Mouse (Mus musculus) urinary bladder, postnatal 10 days (tissue): Measurements from ENCODE around the gene Gstt1.
"Not testable (repeated sequence)": the region's sequence is repeated elsewhere in the genome, so short reads cannot be mapped to it uniquely, and the experiment has no call there.

Experiments used
- DNase-seq: peaks from one replicate; pipeline ENCODE4 v3.0.0; 2022; ENCODE audit warnings: low spot score

Gstt1 gene

GRCm38 (mm10) chr10:75798176-75798696 lies at the start of gene Gstt1:
TSS of gene Gstt1 (minus strand) at chr10:75798584.
- no peak for DNase-seq

GRCm38 (mm10) chr10:75845306-75845930 lies 47.0 kb upstream of the Gstt1 start:
- no peak for DNase-seq

DNA sequence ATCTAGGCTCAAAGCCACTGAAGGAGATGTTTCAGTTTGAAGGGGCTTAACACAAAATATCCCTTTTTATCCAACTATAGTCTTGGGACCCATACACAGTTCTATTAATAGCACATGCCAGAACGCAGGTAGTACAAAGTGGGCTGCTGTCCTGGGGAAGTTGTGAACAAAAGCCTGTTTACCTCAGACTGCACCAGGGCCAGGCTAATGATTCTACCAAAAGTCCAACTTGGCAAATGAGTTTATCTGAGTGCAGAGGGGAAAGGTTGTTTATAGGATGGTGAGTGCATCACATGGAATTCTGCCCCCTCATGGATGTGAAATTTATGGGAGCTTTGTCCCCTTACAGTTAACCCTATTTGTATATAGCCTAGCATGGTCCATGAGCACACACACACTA lies 46.4 kb upstream of the Gstt1 start:
- DNase-seq = no peak

- DNase-seq = not testable (repeated sequence)
Observed at GRCm38 (mm10) chr10:75843898-75844297, 45.5 kb upstream of the Gstt1 start.

GRCm38 (mm10) chr10:75839092-75839491 lies 40.7 kb upstream of the Gstt1 start:
- no peak for DNase-seq

DNA sequence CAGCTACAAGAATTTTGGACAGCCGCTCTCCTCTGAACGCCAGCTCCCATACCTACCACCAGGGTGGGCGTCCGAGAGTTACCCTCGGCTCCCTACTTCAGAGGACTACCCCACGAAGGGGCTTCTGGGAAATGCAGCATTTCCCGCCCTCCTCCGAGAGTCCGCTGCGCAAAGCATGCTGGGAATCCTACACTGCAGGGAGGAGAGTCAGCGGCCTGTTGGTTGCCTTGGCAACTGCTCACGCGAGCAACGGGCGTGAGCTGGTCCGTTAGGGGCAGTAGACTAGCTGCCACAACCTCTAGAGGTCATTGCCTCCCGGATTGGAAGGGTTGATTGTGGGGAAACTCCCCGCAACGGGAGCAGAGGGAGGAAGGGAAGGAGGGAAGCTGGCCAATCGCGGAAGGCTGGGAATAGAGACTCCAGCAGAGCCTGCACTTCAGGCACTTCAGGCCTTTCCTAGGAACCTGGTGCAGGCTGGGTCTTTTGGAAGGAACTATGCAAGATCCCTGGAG lies 38.9 kb upstream of the Gstt1 start, which contains the start of gene Gstt2:
Gene Gstt2, minus strand, starts transcription at position 177 of the 512 bp plus-strand sequence.
- peak; percentile 62 for DNase-seq

DNA sequence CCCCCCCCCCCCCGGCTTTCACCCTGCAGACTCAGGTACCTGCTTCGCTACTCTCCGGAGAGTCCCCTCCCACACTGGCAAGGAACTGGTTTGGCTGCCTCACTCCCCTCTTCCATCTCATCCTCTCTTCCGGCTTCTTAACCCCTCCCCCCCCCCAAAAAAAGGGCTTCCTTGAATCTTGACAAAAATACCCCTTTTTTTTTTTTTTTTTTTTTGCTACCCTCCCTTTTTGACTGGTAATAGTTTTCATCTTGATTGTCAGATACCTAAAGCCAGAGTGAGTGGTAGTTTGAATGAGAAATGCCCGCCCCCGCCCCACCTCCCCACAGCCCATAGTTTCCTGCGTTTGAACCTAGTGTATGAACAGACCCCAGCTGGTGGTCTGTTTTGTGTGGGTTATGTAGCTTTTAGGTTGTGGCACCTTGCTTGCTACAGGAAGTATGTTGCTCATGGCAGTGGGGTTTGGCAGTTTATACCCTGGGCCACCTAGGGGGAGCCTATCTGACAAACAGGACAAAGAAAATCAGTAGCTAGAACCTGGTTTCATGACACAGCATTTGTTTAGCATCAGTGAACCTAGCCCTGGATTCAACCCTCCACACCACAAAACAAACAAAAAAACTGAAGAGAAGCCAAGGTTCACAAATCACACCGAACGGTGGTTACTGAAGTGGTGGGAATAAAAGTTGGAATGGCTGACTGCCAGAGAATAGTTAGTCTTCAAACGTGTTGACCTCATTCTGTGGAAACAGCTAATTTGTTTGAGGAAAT lies 37.6 kb upstream of the Gstt1 start:
- DNase-seq = no peak

GRCm38 (mm10) chr10:75835307-75835706 lies 36.9 kb upstream of the Gstt1 start:
- DNase-seq = no peak

DNA sequence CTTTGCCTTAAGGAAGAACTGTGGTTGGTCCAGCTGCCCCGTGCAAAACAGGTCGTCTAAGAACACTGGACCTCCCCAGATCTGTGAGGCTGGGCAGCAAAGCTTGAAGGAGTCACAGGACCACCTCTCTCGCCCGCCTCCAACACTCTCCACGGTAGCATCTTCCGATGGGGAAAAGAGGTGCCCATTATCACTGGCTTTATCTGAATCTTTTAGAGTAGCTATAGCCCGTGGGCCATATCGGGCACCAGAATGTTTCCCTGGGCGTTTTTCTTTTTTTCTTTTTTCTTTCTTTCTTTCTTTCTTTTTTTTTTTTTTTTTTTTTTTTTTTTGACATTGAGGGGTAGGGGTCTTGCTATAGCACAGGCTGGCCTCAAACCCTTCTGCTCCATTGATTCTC lies 36.3 kb upstream of the Gstt1 start:
- DNase-seq = no peak

GRCm38 (mm10) chr10:75834250-75834649 lies 35.9 kb upstream of the Gstt1 start:
- DNase-seq = no peak

DNA sequence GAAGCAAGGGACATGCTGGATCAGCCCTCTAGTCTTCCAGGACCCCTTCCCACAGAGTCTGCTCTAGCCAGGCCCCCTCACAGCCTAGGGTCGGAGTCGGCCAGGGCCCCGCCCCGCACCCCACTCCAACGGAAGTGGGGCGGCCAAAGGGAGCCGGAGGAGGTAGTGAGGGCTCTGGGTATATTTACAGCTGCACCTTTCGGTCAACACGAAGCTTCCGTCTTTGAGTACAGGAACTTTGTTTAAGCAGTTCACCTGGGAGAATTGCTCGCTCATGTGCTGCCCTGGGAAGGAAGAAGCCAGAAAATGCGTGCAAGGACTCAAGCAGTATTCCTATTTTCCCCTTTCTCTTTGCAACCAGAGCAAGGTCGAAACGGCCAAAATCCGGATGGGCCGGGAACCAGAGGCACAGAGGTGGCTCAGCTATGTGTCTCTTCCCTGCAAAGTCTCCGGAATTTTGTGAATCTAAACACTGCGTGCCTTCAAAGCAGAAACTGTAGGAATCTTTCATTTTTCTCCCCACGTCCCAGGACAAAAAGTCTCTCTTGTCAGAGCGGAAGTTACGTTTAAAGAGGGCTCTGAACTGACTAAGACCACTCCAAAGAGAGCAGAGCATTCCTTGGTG lies 35.2 kb upstream of the Gstt1 start:
- no peak for DNase-seq

DNA sequence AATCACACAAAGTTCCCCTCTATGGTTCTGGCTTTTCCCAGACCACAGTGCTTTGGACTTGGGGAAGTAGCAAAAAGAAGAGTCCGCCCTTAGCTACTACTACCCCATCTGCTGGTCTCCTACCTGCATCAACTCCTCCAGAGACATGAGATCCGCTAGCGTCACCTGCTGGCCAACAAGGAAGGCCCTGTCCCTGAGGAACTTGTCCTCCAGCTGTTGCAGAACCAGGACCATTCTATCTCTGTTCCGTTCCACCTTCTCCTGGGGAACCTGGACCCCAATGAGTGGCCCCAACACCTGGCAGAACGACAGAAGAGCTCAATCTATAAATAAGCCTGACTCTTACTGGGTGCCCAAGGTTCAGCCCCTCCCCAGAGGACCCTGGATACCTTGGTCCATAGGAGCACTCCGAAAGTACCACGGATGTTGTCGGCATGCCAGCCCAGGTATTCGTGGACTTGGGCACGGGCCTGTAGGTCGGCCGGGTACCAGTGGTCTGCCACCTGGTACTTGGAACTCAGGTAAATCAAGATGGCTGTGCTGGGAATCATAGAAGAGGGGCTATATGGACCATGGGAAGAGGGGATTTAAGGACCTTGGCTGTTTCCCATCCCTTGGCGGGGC lies 34.0 kb upstream of the Gstt1 start:
- DNase-seq = no peak

GRCm38 (mm10) chr10:75830275-75830670 lies 31.9 kb upstream of the Gstt1 start:
- DNase-seq = no peak

GRCm38 (mm10) chr10:75829529-75830274 lies 31.3 kb upstream of the Gstt1 start:
- DNase-seq = no peak

- no peak for DNase-seq
Observed at GRCm38 (mm10) chr10:75828500-75828931, 30.1 kb upstream of the Gstt1 start.

GRCm38 (mm10) chr10:75827668-75828360 lies 29.4 kb upstream of the Gstt1 start:
- no peak for DNase-seq

GRCm38 (mm10) chr10:75824530-75824929 lies 26.1 kb upstream of the Gstt1 start:
- no peak for DNase-seq

GRCm38 (mm10) chr10:75823782-75824181 lies 25.4 kb upstream of the Gstt1 start:
- no peak for DNase-seq

DNA sequence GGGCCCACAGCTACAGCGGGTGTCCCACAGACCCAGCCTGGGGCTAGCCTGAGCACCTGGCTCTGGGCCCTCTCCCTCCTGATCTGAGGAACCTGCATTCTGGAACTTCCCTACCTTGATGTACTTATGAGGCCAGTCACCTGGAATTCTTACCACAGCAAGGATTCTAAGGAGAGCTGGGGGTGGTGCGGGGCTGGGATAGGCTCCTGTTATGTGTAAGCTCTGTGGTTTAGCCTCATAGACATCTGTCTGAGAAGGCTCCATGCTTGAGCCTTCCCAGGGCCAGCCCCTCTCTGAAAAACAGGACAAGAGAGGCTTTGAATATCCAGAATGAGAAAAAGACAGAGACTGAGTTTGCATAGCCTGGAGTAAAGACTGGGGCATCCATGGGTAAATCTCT lies 24.1 kb upstream of the Gstt1 start, which contains the start of gene Gstt4:
Gene Gstt4, minus strand, starts transcription at position 101 of the 400 bp plus-strand sequence.
- no peak for DNase-seq

- no peak for DNase-seq
Observed at GRCm38 (mm10) chr10:75819882-75820281, 21.5 kb upstream of the Gstt1 start.

DNA sequence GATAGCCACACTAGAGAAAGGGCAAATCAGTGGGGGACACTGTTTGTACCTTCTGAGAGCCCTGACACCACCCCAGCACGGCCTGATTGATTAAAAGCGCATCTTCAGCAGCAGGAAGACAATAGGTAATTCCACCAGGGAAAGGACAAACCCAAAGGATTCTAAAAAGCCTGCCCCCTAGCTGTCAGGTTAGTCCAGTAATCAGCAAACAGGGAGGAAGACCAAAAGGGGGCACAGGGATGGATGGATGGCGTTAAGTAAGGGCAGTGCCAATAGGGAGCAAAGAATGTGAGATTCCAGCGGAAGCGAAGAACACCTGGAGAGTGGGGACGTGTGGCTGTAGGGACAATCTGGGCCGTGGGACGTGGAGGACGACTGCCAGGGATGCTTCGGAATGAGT lies 20.3 kb upstream of the Gstt1 start:
- no peak for DNase-seq
